Mouse (Mus musculus) CH12.LX (cell line): ENCODE data around the gene Sohlh1. TPM values are rescaled to one million over a fixed set of nuclear protein-coding genes. Genes with fewer than 3 reads are reported as not detected.
"Not testable (repeated sequence)": the region's sequence is repeated elsewhere in the genome, so short reads cannot be mapped to it uniquely, and the experiment has no call there.

ENCODE experiments used
- DNase-seq: peaks from one replicate; pipeline ENCODE4 v3.0.0-alpha.2; 2013; ENCODE audit errors: extremely low read depth
- H3K27ac ChIP-seq: 2 replicates; pipeline ENCODE4 v1.5.1; 2012; ENCODE audit warnings: low read depth, mild to moderate bottlenecking, control low read depth, moderate library complexity; ENCODE audit not compliant: insufficient read depth
- H3K27me3 ChIP-seq: replicated peaks from 2 replicates; pipeline ENCODE3; 2012; ENCODE audit warnings: inconsistent platforms
- H3K36me3 ChIP-seq, 2 experiments: replicated peaks in 1 of 2; 2 replicates each; pipeline versions ENCODE3 to v1.6.1; 2012; ENCODE audit warnings: inconsistent platforms in 1 of 2, low read length in 1 of 2, mild to moderate bottlenecking in 1 of 2, mixed read lengths in 1 of 2, moderate library complexity in 1 of 2; ENCODE audit not compliant: control insufficient read depth in 1 of 2, insufficient read depth in 1 of 2
- H3K4me1 ChIP-seq, 2 experiments: 2 replicates each; pipeline ENCODE4 v1.6.1; 2012; ENCODE audit warnings: inconsistent platforms in 1 of 2, moderate library complexity in 1 of 2; ENCODE audit not compliant: insufficient read depth in 2 of 2, control insufficient read depth in 1 of 2
- H3K4me2 ChIP-seq: 2 replicates; pipeline ENCODE4 v1.6.1; 2012; ENCODE audit warnings: low read depth, mild to moderate bottlenecking, control low read depth; ENCODE audit not compliant: poor library complexity, insufficient read depth, severe bottlenecking
- H3K4me3 ChIP-seq, 3 experiments: fragments of 150-350 bp in 1 of 3; sonication (generic) in 1 of 3; replicated peaks in 1 of 3; 2 replicates each; pipeline versions ENCODE3 to v1.5.1; 2011 to 2012; ENCODE audit warnings: low read depth in 2 of 3, low read length in 2 of 3, mild to moderate bottlenecking in 2 of 3, moderate library complexity in 2 of 3, control low read depth in 1 of 3, improper control_type of control experiment in 1 of 3, inconsistent platforms in 1 of 3, mixed read lengths in 1 of 3; ENCODE audit not compliant: poor library complexity in 1 of 3
- H3K79me2 ChIP-seq: replicated peaks from 2 replicates; pipeline ENCODE4 v1.6.1; 2012; ENCODE audit warnings: mild to moderate bottlenecking, moderate library complexity; ENCODE audit not compliant: control insufficient read depth, poor library complexity, insufficient read depth, severe bottlenecking; ENCODE audit errors: extremely low read depth
- H3K9ac ChIP-seq: 2 replicates; pipeline ENCODE4 v1.6.1; 2012; ENCODE audit warnings: low read depth, mild to moderate bottlenecking, control low read depth, moderate library complexity; ENCODE audit not compliant: insufficient read depth
- H3K9me3 ChIP-seq: replicated peaks from 2 replicates; pipeline ENCODE3; 2012; ENCODE audit warnings: low read length, inconsistent platforms, mixed read lengths
- GABPA ChIP-seq: IDR thresholded peaks from 2 replicates; pipeline ENCODE4 v1.6.1; 2012; ENCODE audit warnings: low read depth, low read length, improper control_type of control experiment, inconsistent platforms; ENCODE audit not compliant: insufficient replicate concordance
- HCFC1 ChIP-seq: IDR thresholded peaks from 2 replicates; pipeline ENCODE4 v1.6.1; 2012; ENCODE audit warnings: low read depth, mild to moderate bottlenecking, inconsistent platforms, low read length, improper control_type of control experiment
- IRF4 ChIP-seq: IDR thresholded peaks from 2 replicates; pipeline ENCODE4 v1.6.1; 2014; ENCODE audit warnings: low read depth, mild to moderate bottlenecking, inconsistent platforms, low read length, improper control_type of control experiment
- JUND ChIP-seq: conservative IDR thresholded peaks from 2 replicates; pipeline ENCODE4 v1.6.1; 2011; ENCODE audit warnings: low read depth, low read length, improper control_type of control experiment
- MAX ChIP-seq: IDR thresholded peaks from 2 replicates; pipeline ENCODE4 v1.6.1; 2011; ENCODE audit warnings: low read length, improper control_type of control experiment
- NRF1 ChIP-seq: IDR thresholded peaks from 2 replicates; pipeline ENCODE4 v1.6.1; 2014; ENCODE audit warnings: low read depth, mild to moderate bottlenecking, inconsistent platforms, low read length, improper control_type of control experiment, moderate library complexity
- PAX5 ChIP-seq: IDR thresholded peaks from 2 replicates; pipeline ENCODE4 v1.6.1; 2012; ENCODE audit warnings: low read length, inconsistent platforms, mixed read lengths
- ZC3H11A ChIP-seq: IDR thresholded peaks from 2 replicates; pipeline ENCODE4 v1.6.1; 2012; ENCODE audit warnings: low read depth, mild to moderate bottlenecking, inconsistent platforms, low read length, improper control_type of control experiment
- dilution Hi-C: fragments of 300-500 bp; cut with MboI; formaldehyde crosslinking; loops from 2 replicates; pipeline ENCODE4 v1.14.3; 2020; ENCODE audit warnings: low sequenced_read_pairs; ENCODE audit not compliant: extremely low pct_unique_long_range_greater_than_20kb, extremely low pct_ligation_motif_present
- in situ Hi-C: fragments of 300-500 bp; cut with MboI; formaldehyde crosslinking; loops from 3 replicates; pipeline ENCODE4 v1.14.3; 2019; ENCODE audit warnings: low sequenced_read_pairs, low pct_ligation_motif_present, low pct_unique_long_range_greater_than_20kb, mixed read lengths
- polyA plus RNA-seq: library from polyadenylated mRNA; unstranded; fragments of >175 nt; gene quantifications from 2 replicates; pipeline ENCODE4 v1.2.1, GENCODE M21; 2012; ENCODE audit warnings: low read depth; ENCODE audit not compliant: insufficient read length
- total RNA-seq, 2 experiments: library from RNA; depleted of rRNA; stranded (reverse); fragments of 300-350 nt in 1 of 2; fragments of >200 nt in 1 of 2; gene quantifications; 2 replicates each; pipeline ENCODE4 v1.2.3; 2012 to 2014

Sohlh1 gene
- total and polyA plus RNA-seq, 3 experiments: not detected

- Histone ChIP-seq H3K4me1 (no peaks in the 10 kb centered on the region), H3K4me3 (no peak overlapping the region), H3K9me3 (no peaks in the 10 kb centered on the region), H3K27me3 (peaks cover 75% of the 10 kb centered on the region), H3K9ac (no peak overlapping the region), H3K36me3 (no peaks in the 10 kb centered on the region), H3K79me2 (no peaks in the 10 kb centered on the region), H3K27ac (no peak overlapping the region), H3K4me2 (no peak overlapping the region)
- dilution Hi-C loops (no loop called here), in situ Hi-C loops (no loop called here)
- no peak for DNase-seq
- TF ChIP-seq NRF1 (no peak), JUND (no peak), HCFC1 (no peak), IRF4 (no peak), GABPA (no peak), ZC3H11A (no peak), MAX (no peak)
Measured at GRCm38 (mm10) chr2:25824751-25825150, 22.3 kb downstream of the Sohlh1 start.

- no peaks in the 10 kb centered on the region for H3K79me2 ChIP-seq
- no peaks in the 10 kb centered on the region for H3K36me3 ChIP-seq
- H3K4me3 ChIP-seq: no peak within 1 kb of the TSS
- in situ Hi-C loops (no loop called here), dilution Hi-C loops (no loop called here)
- no peaks in the 10 kb centered on the region for H3K9me3 ChIP-seq
- no peak within 1 kb of the TSS for H3K27ac ChIP-seq
- peaks cover 84% of the 10 kb centered on the region for H3K27me3 ChIP-seq
- DNase-seq: no peak
- TF ChIP-seq PAX5: no peak
- no peak within 1 kb of the TSS for H3K4me2 ChIP-seq
- H3K9ac ChIP-seq: no peak within 1 kb of the TSS
- no peaks in the 10 kb centered on the region for H3K4me1 ChIP-seq
Measured at GRCm38 (mm10) chr2:25822806-25823205, 24.2 kb downstream of the Sohlh1 start, which contains the start of gene Lcn9. TSS of gene Lcn9 (plus strand) at chr2:25823153.

GRCm38 (mm10) chr2:25815748-25816147 lies 31.3 kb downstream of the Sohlh1 start, which contains the start of gene Glt6d1:
TSS of gene Glt6d1 (minus strand) at chr2:25815848.
- DNase-seq, H3K9me3 ChIP-seq, H3K4me1 ChIP-seq, H3K27ac ChIP-seq, H3K79me2 ChIP-seq, H3K9ac ChIP-seq, H3K4me2 ChIP-seq, H3K4me3 ChIP-seq, dilution Hi-C loops, H3K36me3 ChIP-seq: not testable (repeated sequence)
- H3K27me3 ChIP-seq: peaks cover 51% of the 10 kb centered on the region
- in situ Hi-C loops: loop anchor here (5.0 kb wide), 1 partner anchor 48 kb away; the partner anchor contains the start of gene Lcn3
